Mouse (Mus musculus) C2C12 (cell line): ENCODE data around the gene Fut8.

Experiments
- CEBPB ChIP-seq: IDR thresholded peaks from one replicate; pipeline ENCODE4 v1.6.1; 2011; ENCODE audit warnings: low read depth, mild to moderate bottlenecking, control low read depth, moderate library complexity
- CTCF ChIP-seq: IDR thresholded peaks from one replicate; pipeline ENCODE4 v1.5.1; 2011; ENCODE audit not compliant: control insufficient read depth, insufficient read depth, insufficient read length
- FOSL1 ChIP-seq: IDR thresholded peaks from one replicate; pipeline ENCODE4 v1.8.0; 2011; ENCODE audit warnings: mild to moderate bottlenecking, low read length; ENCODE audit not compliant: poor library complexity, insufficient read depth, severe bottlenecking
- MAX ChIP-seq: IDR thresholded peaks from one replicate; pipeline ENCODE4 v1.6.1; 2011; ENCODE audit warnings: mild to moderate bottlenecking, control low read depth
- MYOD1 ChIP-seq: IDR thresholded peaks from one replicate; pipeline ENCODE4 v1.6.1; 2011; ENCODE audit warnings: low read depth; ENCODE audit not compliant: control insufficient read depth, insufficient read length
- MYOG ChIP-seq: IDR thresholded peaks from one replicate; pipeline ENCODE4 v1.6.1; 2011; ENCODE audit not compliant: control insufficient read depth, insufficient read length; ENCODE audit errors: extremely low read depth
- USF1 ChIP-seq: IDR thresholded peaks from one replicate; pipeline ENCODE4 v1.6.1; 2011; ENCODE audit warnings: low read depth, mild to moderate bottlenecking, control low read depth, moderate library complexity

DNA sequence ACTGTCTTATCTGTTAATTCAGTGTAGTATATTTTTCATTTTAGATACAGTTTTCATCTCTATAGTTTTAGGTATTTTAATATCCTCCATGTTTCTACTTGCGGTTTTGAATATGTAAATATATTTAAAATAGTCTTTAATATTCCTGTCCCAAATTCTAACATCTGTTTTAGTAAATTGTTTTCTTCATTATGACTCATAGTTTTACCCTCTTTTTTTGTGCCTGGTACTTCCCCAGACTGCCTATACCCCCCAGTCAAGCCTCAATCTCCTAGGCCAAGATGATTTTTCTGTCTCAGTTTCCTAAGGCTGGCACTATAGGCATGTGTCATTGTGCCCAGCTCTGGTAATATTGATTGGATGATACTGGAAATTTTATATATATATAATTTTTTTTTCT is 64.1 kb downstream of the Fut8 start:
- no peak for TF ChIP-seq MAX
- no peak for TF ChIP-seq CTCF
- TF ChIP-seq FOSL1: no peak
- TF ChIP-seq USF1: no peak
- no peak for TF ChIP-seq CEBPB
- TF ChIP-seq MYOD1: no peak
- TF ChIP-seq MYOG: no peak
